Mouse (Mus musculus) embryonic facial prominence, embryonic 14.5 days (tissue): ENCODE data around the gene Agap1. TPM values are rescaled to one million over a fixed set of nuclear protein-coding genes. Genes with fewer than 3 reads are reported as not detected.
A peak's percentile ranks its signal among the peaks of the same experiment; 100 is the strongest.

Experiments
- ATAC-seq: fragments of 200-750 bp; cut with Nextera tagmentation; 2 replicates; pipeline ENCODE4 v1.8.0; 2017; ENCODE audit warnings: low read depth, moderate number of reproducible peaks, moderate TSS enrichment
- DNase-seq: peaks from one replicate; pipeline ENCODE4 v3.0.0-alpha.2; 2015; ENCODE audit warnings: low spot score
- H3K27ac ChIP-seq: fragments of 300-500 bp; sonication (generic); replicated peaks from 2 replicates; pipeline ENCODE4 v1.5.1; 2014; ENCODE audit warnings: low read depth, mild to moderate bottlenecking, low read length, moderate library complexity
- H3K27me3 ChIP-seq: fragments of 300-500 bp; sonication (generic); replicated peaks from 2 replicates; pipeline ENCODE4 v1.6.1; 2014; ENCODE audit warnings: low read length; ENCODE audit not compliant: control insufficient read depth, insufficient read depth
- H3K36me3 ChIP-seq: fragments of 300-500 bp; sonication (generic); 2 replicates; pipeline ENCODE4 v1.6.1; 2014; ENCODE audit warnings: low read length, mixed read lengths; ENCODE audit not compliant: control insufficient read depth, insufficient read depth
- H3K4me1 ChIP-seq: fragments of 300-500 bp; sonication (generic); 2 replicates; pipeline ENCODE4 v1.6.1; 2014; ENCODE audit warnings: antibody characterized with exemption, low read length; ENCODE audit not compliant: control insufficient read depth, insufficient read depth
- H3K4me2 ChIP-seq: fragments of 300-500 bp; sonication (generic); 2 replicates; pipeline ENCODE4 v1.6.1; 2014; ENCODE audit warnings: low read depth, mild to moderate bottlenecking, low read length, moderate library complexity, mixed read lengths
- H3K4me3 ChIP-seq: fragments of 300-500 bp; sonication (generic); 2 replicates; pipeline ENCODE4 v1.5.1; 2014; ENCODE audit warnings: low read depth, mild to moderate bottlenecking, low read length
- H3K9ac ChIP-seq: fragments of 300-500 bp; sonication (generic); 2 replicates; pipeline ENCODE4 v1.6.1; 2014; ENCODE audit warnings: low read depth, mild to moderate bottlenecking, low read length, moderate library complexity, mixed read lengths
- H3K9me3 ChIP-seq: fragments of 300-500 bp; sonication (generic); 2 replicates; pipeline ENCODE4 v1.6.1; 2016; ENCODE audit warnings: low read length; ENCODE audit not compliant: control insufficient read depth
- WGBS: fragments of 180-500 bp; shearing (Covaris S2); extraction: QIAGEN DNeasy Blood & Tissue Kit; methylation state at CpG from one replicate; pipeline ENCODE4 v1.1.7; 2014; 5-methylcytosine and 5-hydroxymethylcytosine counted together
- polyA plus RNA-seq: library from polyadenylated mRNA; unstranded; fragments of >200 nt; fragmentation: Nextera tagmentation; extraction: Ambion mirVana; gene quantifications from 2 replicates; pipeline ENCODE4 v1.2.1, GENCODE M21; 2014

Agap1 gene
- polyA plus RNA-seq, 1 experiment from 2014 or later, result 19.9 TPM

DNA sequence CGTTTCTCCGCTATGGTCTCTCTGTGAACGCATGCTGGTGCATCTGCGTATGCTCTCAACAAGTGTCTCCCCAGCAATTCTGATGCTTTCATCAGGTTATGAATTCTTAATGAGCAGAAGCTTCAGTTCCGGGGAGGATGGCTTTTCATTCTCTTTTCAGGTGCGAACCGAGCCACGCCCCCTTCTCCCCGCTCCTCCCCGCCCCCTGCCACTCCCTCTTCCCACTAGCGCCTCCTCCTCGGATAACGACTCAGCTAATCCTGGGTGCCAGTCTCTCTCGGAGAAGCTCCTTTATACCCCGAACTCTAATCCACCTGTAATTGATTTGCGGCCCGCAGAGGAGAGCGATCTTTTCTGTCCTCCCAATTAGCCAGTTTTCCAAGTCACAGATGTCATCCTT, 463.5 kb downstream of the Agap1 start:
- H3K4me3 ChIP-seq, result no peak overlapping the region
- WGBS, result 25% methylated on average over 18 of the region's 18 CpGs
- ATAC-seq, result no peak
- no peak overlapping the region for H3K9ac ChIP-seq
- peaks cover 5% of the 10 kb centered on the region; the same call in 1 of the 2 replicates for H3K9me3 ChIP-seq
- H3K36me3 ChIP-seq, result no peaks in the 10 kb centered on the region
- no peak overlapping the region for H3K4me2 ChIP-seq
- no peak overlapping the region for H3K27ac ChIP-seq
- H3K4me1 ChIP-seq, result peaks cover 3% of the 10 kb centered on the region; the same call in 1 of the 2 replicates
- no peak for DNase-seq
- H3K27me3 ChIP-seq, result peaks cover 62% of the 10 kb centered on the region

- no peak for ATAC-seq
- 64% methylated on average over 6 of the region's 6 CpGs for WGBS
- H3K4me3 ChIP-seq, result no peak overlapping the region
Measured at GRCm38 (mm10) chr1:89919206-89919605, 464.6 kb downstream of the Agap1 start.

DNA sequence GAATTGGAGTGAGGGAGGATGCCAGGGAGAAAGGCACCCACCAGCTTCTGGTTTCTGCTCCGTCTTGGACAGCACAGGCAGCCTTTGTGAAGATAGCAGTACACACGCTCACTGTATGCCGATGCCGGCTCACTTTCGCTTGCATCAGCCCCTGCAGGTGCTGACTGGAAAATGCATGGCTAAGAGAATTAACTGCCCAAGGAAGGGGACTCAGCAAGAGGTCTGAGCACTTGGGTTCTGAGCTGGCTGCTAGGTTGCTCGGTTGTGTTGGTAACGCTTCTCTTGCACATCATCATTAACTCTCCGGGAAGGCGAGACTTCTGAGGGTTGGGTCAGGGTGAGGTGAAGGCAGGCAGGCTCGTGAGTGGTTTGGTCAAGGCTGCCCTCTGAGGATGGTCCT, 467.2 kb downstream of the Agap1 start:
- H3K27me3 ChIP-seq, result peaks cover 94% of the 10 kb centered on the region
- H3K4me2 ChIP-seq, result no peak overlapping the region
- no peaks in the 10 kb centered on the region for H3K36me3 ChIP-seq
- no peak overlapping the region for H3K9ac ChIP-seq
- H3K4me3 ChIP-seq, result no peak overlapping the region
- peaks cover 6% of the 10 kb centered on the region; the same call in 1 of the 2 replicates for H3K4me1 ChIP-seq
- 2% methylated on average over 10 of the region's 10 CpGs for WGBS
- peaks cover 5% of the 10 kb centered on the region; the same call in 1 of the 2 replicates for H3K9me3 ChIP-seq
- DNase-seq (no peak), ATAC-seq (no peak)
- no peak overlapping the region for H3K27ac ChIP-seq

More at GRCm38 (mm10) chr1:89919206-89919605, 464.6 kb downstream of the Agap1 start:
- Histone ChIP-seq H3K27ac (no peak overlapping the region), H3K36me3 (no peaks in the 10 kb centered on the region), H3K27me3 (peaks cover 73% of the 10 kb centered on the region), H3K4me2 (no peak overlapping the region), H3K9ac (no peak overlapping the region), H3K4me1 (peaks cover 6% of the 10 kb centered on the region; the same call in 1 of the 2 replicates), H3K9me3 (peaks cover 5% of the 10 kb centered on the region; the same call in 1 of the 2 replicates)
- no peak for DNase-seq

GRCm38 (mm10) chr1:89922282-89922681, 467.7 kb downstream of the Agap1 start:
- H3K36me3 ChIP-seq, result no peaks in the 10 kb centered on the region
- 1% methylated on average over 7 of the region's 7 CpGs for WGBS
- H3K27me3 ChIP-seq, result peaks cover 97% of the 10 kb centered on the region
- H3K4me2 ChIP-seq, result no peak overlapping the region
- no peak for ATAC-seq
- DNase-seq, result no peak
- H3K4me1 ChIP-seq, result peaks cover 8% of the 10 kb centered on the region; the same call in 1 of the 2 replicates
- peaks cover 5% of the 10 kb centered on the region; the same call in 1 of the 2 replicates for H3K9me3 ChIP-seq
- no peak overlapping the region; the same call in 1 of the 2 replicates for H3K4me3 ChIP-seq
- H3K27ac ChIP-seq, result no peak overlapping the region
- no peak overlapping the region for H3K9ac ChIP-seq

GRCm38 (mm10) chr1:89922883-89923641, 468.5 kb downstream of the Agap1 start:
- DNase-seq (no peak), ATAC-seq (no peak)
- no peak overlapping the region for H3K9ac ChIP-seq
- peaks cover 8% of the 10 kb centered on the region; the same call in 1 of the 2 replicates for H3K4me1 ChIP-seq
- WGBS, result 3% methylated on average over 28 of the region's 41 CpGs
- peaks cover 5% of the 10 kb centered on the region; the same call in 1 of the 2 replicates for H3K9me3 ChIP-seq
- H3K27me3 ChIP-seq, result peaks cover 97% of the 10 kb centered on the region
- H3K27ac ChIP-seq, result no peak overlapping the region
- peak overlapping the region; percentile 24 for H3K4me2 ChIP-seq
- H3K4me3 ChIP-seq, result peak overlapping the region; percentile 7
- H3K36me3 ChIP-seq, result no peaks in the 10 kb centered on the region

- DNase-seq, result no peak
- ATAC-seq, result no peak
- Histone ChIP-seq H3K27ac (no peak overlapping the region), H3K4me1 (peaks cover 8% of the 10 kb centered on the region; the same call in 1 of the 2 replicates), H3K9ac (no peak overlapping the region), H3K36me3 (no peaks in the 10 kb centered on the region), H3K9me3 (peaks cover 3% of the 10 kb centered on the region; the same call in 1 of the 2 replicates), H3K4me2 (peak overlapping the region; percentile 24; the same call in 1 of the 2 replicates), H3K4me3 (peak overlapping the region; percentile 7; the same call in 1 of the 2 replicates), H3K27me3 (peaks cover 98% of the 10 kb centered on the region)
- WGBS, result 6% methylated on average over 13 of the region's 14 CpGs
Measured at GRCm38 (mm10) chr1:89923642-89924020, 469.0 kb downstream of the Agap1 start.

DNA sequence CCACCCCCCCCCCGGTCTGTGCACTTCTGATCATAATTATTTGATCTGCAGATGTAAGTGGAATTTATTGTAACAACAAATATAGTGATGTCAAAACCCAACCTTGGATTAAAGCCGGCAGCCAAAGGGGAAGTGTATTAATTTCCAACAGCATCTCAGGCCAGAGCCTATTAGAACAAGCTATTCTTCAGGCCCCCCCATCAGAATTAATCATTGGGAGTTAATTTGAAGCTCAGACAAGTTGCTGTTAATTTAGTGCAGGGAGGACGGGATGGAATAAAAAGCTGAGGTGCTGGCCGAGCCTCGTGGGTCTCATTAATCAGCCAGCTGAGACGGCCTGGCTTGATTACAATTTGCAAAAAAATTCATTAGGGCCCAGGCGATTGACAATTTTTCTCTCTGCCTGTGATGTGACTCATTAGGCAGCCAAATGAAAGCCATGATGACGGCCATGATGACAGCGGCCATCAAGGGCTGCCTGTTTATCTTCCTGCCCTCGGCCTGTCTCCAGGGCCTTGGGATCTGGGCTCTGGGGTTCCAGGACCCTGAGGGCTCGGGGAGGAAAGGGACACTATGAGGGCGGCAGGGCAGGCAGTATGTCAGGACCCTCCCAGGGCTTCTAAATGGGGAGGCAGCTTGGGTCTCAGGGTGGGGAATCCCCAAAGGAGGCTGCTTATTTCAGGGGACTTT, 471.0 kb downstream of the Agap1 start:
- Histone ChIP-seq H3K4me2 (no peak overlapping the region), H3K27me3 (peaks cover 100% of the 10 kb centered on the region), H3K9me3 (no peaks in the 10 kb centered on the region), H3K36me3 (no peaks in the 10 kb centered on the region), H3K9ac (no peak overlapping the region), H3K27ac (no peak overlapping the region), H3K4me3 (no peak overlapping the region), H3K4me1 (peaks cover 16% of the 10 kb centered on the region)
- no peak for ATAC-seq
- 21% methylated on average over 12 of the region's 12 CpGs for WGBS
- DNase-seq, result no peak

GRCm38 (mm10) chr1:89926583-89927060, 472.0 kb downstream of the Agap1 start:
- DNase-seq (no peak), ATAC-seq (no peak)
- peaks cover 100% of the 10 kb centered on the region for H3K27me3 ChIP-seq
- H3K9me3 ChIP-seq, result no peaks in the 10 kb centered on the region
- peak overlapping the region; percentile 21; the same call in 1 of the 2 replicates for H3K4me3 ChIP-seq
- H3K36me3 ChIP-seq, result no peaks in the 10 kb centered on the region
- no peak overlapping the region for H3K27ac ChIP-seq
- H3K9ac ChIP-seq, result no peak overlapping the region
- 6% methylated on average over 9 of the region's 9 CpGs for WGBS
- H3K4me2 ChIP-seq, result peak overlapping the region; percentile 47
- peaks cover 24% of the 10 kb centered on the region for H3K4me1 ChIP-seq
